Mouse (Mus musculus): ENCODE measurements around the gene Tbcel. TPM values are rescaled to one million over a fixed set of nuclear protein-coding genes. Genes with fewer than 3 reads are reported as not detected.
A peak's percentile ranks its signal among the peaks of the same experiment; 100 is the strongest.

Tbcel gene
- polyA plus RNA-seq (2012; ENCODE audit: insufficient read depth, low replicate concordance): 2.0 TPM in 1 of 2 replicates, not detected in the other

GRCm38 (mm10) chr9:42507709-42508108 is at the start of gene Tbcel:
TSS of gene Tbcel (minus strand) at chr9:42507809.
- TF ChIP-seq GATA1 (IDR thresholded peaks at IDR 0.05; ENCODE audit: borderline replicate concordance, low read length): no peak
- no peak for TF ChIP-seq FLI1 (IDR thresholded peaks at IDR 0.05; ENCODE audit: low read length)
- Histone ChIP-seq H3K36me3 (replicated peaks; ENCODE audit: low read length) (no peaks in the 10 kb centered on the region), H3K27me3 (replicated peaks) (peaks cover 16% of the 10 kb centered on the region), H3K9me3 (peaks cover 5% of the 10 kb centered on the region; the same call in 1 of the 2 replicates), H3K4me3 (replicated peaks) (no peak within 1 kb of the TSS), H3K4me1 (no peaks in the 10 kb centered on the region)

GRCm38 (mm10) chr9:42555186-42555585 is 47.6 kb upstream of the Tbcel start:
- Histone ChIP-seq H3K4me1 (peaks cover 61% of the 10 kb centered on the region), H3K36me3 (replicated peaks; ENCODE audit: low read length) (no peaks in the 10 kb centered on the region), H3K4me3 (replicated peaks) (no peak overlapping the region), H3K27me3 (replicated peaks) (peaks cover 39% of the 10 kb centered on the region), H3K9me3 (0 out of 2 replicates have a peak, but pooled peaks cover 4% of the 10 kb centered on the region)
- TF ChIP-seq GATA1 (IDR thresholded peaks at IDR 0.05; ENCODE audit: borderline replicate concordance, low read length) (no peak), FLI1 (IDR thresholded peaks at IDR 0.05; ENCODE audit: low read length) (no peak)

GRCm38 (mm10) chr9:42550116-42550515 is 42.5 kb upstream of the Tbcel start:
- TF ChIP-seq FLI1 (IDR thresholded peaks at IDR 0.05; ENCODE audit: low read length): no peak
- TF ChIP-seq GATA1 (IDR thresholded peaks at IDR 0.05; ENCODE audit: borderline replicate concordance, low read length): no peak
- H3K4me1 ChIP-seq: peaks cover 41% of the 10 kb centered on the region
- peaks cover 55% of the 10 kb centered on the region for H3K27me3 ChIP-seq (replicated peaks)
- H3K36me3 ChIP-seq (replicated peaks; ENCODE audit: low read length): no peaks in the 10 kb centered on the region
- H3K4me3 ChIP-seq (replicated peaks): peak overlapping the region; percentile 55
- no peaks in the 10 kb centered on the region for H3K9me3 ChIP-seq

GRCm38 (mm10) chr9:42548981-42549380 is 41.4 kb upstream of the Tbcel start:
- no peak for TF ChIP-seq FLI1 (IDR thresholded peaks at IDR 0.05; ENCODE audit: low read length)
- no peak for TF ChIP-seq GATA1 (IDR thresholded peaks at IDR 0.05; ENCODE audit: borderline replicate concordance, low read length)
- no peak overlapping the region for H3K4me3 ChIP-seq (replicated peaks)
- no peaks in the 10 kb centered on the region for H3K9me3 ChIP-seq
- peaks cover 30% of the 10 kb centered on the region for H3K4me1 ChIP-seq
- H3K27me3 ChIP-seq (replicated peaks): peaks cover 58% of the 10 kb centered on the region
- no peaks in the 10 kb centered on the region for H3K36me3 ChIP-seq (replicated peaks; ENCODE audit: low read length)

- no peaks in the 10 kb centered on the region for H3K36me3 ChIP-seq (replicated peaks; ENCODE audit: low read length)
- TF ChIP-seq GATA1 (IDR thresholded peaks at IDR 0.05; ENCODE audit: borderline replicate concordance, low read length) (no peak), FLI1 (IDR thresholded peaks at IDR 0.05; ENCODE audit: low read length) (no peak)
- no peaks in the 10 kb centered on the region for H3K9me3 ChIP-seq
Measured at GRCm38 (mm10) chr9:42544521-42544920, 36.9 kb upstream of the Tbcel start.

GRCm38 (mm10) chr9:42533491-42533890 is 25.9 kb upstream of the Tbcel start:
- H3K4me1 ChIP-seq: no peaks in the 10 kb centered on the region
- H3K4me3 ChIP-seq (replicated peaks): no peak overlapping the region
- TF ChIP-seq FLI1 (IDR thresholded peaks at IDR 0.05; ENCODE audit: low read length): no peak
- no peak for TF ChIP-seq GATA1 (IDR thresholded peaks at IDR 0.05; ENCODE audit: borderline replicate concordance, low read length)

More at GRCm38 (mm10) chr9:42544521-42544920, 36.9 kb upstream of the Tbcel start:
- peaks cover 36% of the 10 kb centered on the region for H3K27me3 ChIP-seq (replicated peaks)
- 0 out of 2 replicates have a peak, but pooled peaks cover 3% of the 10 kb centered on the region for H3K4me1 ChIP-seq
- no peak overlapping the region for H3K4me3 ChIP-seq (replicated peaks)

GRCm38 (mm10) chr9:42533041-42533440 is 25.4 kb upstream of the Tbcel start:
- H3K9me3 ChIP-seq: peaks cover 3% of the 10 kb centered on the region; the same call in 1 of the 2 replicates
- no peaks in the 10 kb centered on the region for H3K36me3 ChIP-seq (replicated peaks; ENCODE audit: low read length)
- no peak for TF ChIP-seq FLI1 (IDR thresholded peaks at IDR 0.05; ENCODE audit: low read length)
- TF ChIP-seq GATA1 (IDR thresholded peaks at IDR 0.05; ENCODE audit: borderline replicate concordance, low read length): no peak
- peaks cover 28% of the 10 kb centered on the region for H3K27me3 ChIP-seq (replicated peaks)
- H3K4me1 ChIP-seq: no peaks in the 10 kb centered on the region
- H3K4me3 ChIP-seq (replicated peaks): no peak overlapping the region

More at GRCm38 (mm10) chr9:42533491-42533890, 25.9 kb upstream of the Tbcel start:
- Histone ChIP-seq H3K9me3 (peaks cover 3% of the 10 kb centered on the region; the same call in 1 of the 2 replicates), H3K27me3 (replicated peaks) (peaks cover 30% of the 10 kb centered on the region), H3K36me3 (replicated peaks; ENCODE audit: low read length) (no peaks in the 10 kb centered on the region)

- Histone ChIP-seq H3K36me3 (replicated peaks; ENCODE audit: low read length) (no peaks in the 10 kb centered on the region), H3K4me3 (replicated peaks) (no peak overlapping the region), H3K9me3 (no peaks in the 10 kb centered on the region), H3K27me3 (replicated peaks) (peaks cover 28% of the 10 kb centered on the region), H3K4me1 (no peaks in the 10 kb centered on the region)
- TF ChIP-seq FLI1 (IDR thresholded peaks at IDR 0.05; ENCODE audit: low read length): no peak
- no peak for TF ChIP-seq GATA1 (IDR thresholded peaks at IDR 0.05; ENCODE audit: borderline replicate concordance, low read length)
Measured at GRCm38 (mm10) chr9:42531951-42532350, 24.3 kb upstream of the Tbcel start.

- Histone ChIP-seq H3K4me3 (replicated peaks) (no peak overlapping the region), H3K9me3 (peaks cover 1% of the 10 kb centered on the region; the same call in 1 of the 2 replicates), H3K36me3 (replicated peaks; ENCODE audit: low read length) (no peaks in the 10 kb centered on the region), H3K27me3 (replicated peaks) (peaks cover 26% of the 10 kb centered on the region), H3K4me1 (no peaks in the 10 kb centered on the region)
- TF ChIP-seq GATA1 (IDR thresholded peaks at IDR 0.05; ENCODE audit: borderline replicate concordance, low read length) (no peak), FLI1 (IDR thresholded peaks at IDR 0.05; ENCODE audit: low read length) (no peak)
Measured at GRCm38 (mm10) chr9:42530221-42531152, 22.9 kb upstream of the Tbcel start.

Measured in megakaryocyte, embryonic 14.5 days (primary cell).